8 mouse cellular contexts compared by ENCODE assay signal in genomic region chrX:59134166-59134861, GRCm38 (mm10).
DNase-seq lines count a peak whose midpoint lies in the region; ATAC-seq and TF ChIP-seq lines count a peak whose summit lies in the region.

No protein-coding gene starts in this region.

- DNase-seq in lung, postnatal 0 days (ENCODE audit: low spot score): no peak
- DNase-seq in lung, adult 2 months: no peak
- peak; percentile 41 to 47 for DNase-seq in cerebellum, postnatal 25 days
- peak; percentile 8 for DNase-seq in gastrocnemius, postnatal 14 days
- DNase-seq in liver: peak; percentile 27
- DNase-seq in retina, embryonic 14.5 days (ENCODE audit: low spot score): peak; percentile 55
- DNase-seq in yolk sac, embryonic 10.5 days (ENCODE audit: low spot score): peak; percentile 7

- no peaks in the 10 kb centered on the region for H3K27me3 ChIP-seq in lung, postnatal 0 days (replicated peaks; ENCODE audit: insufficient read depth, low read length)
- H3K27me3 ChIP-seq in kidney, embryonic 15.5 days: peaks cover 29% of the 10 kb centered on the region

- H3K4me1 ChIP-seq in lung, postnatal 0 days (ENCODE audit: insufficient read depth, low read depth, low read length): no peaks in the 10 kb centered on the region
- no peaks in the 10 kb centered on the region for H3K4me1 ChIP-seq in lung, adult 2 months (ENCODE audit: control insufficient read depth, insufficient read depth, low read length)
- 0 out of 2 replicates have a peak, but pooled peaks cover 4% of the 10 kb centered on the region for H3K4me1 ChIP-seq in kidney, embryonic 15.5 days

- peak overlapping the region; percentile 66 for H3K4me2 ChIP-seq in lung, postnatal 0 days (replicated peaks; ENCODE audit: low read depth, low read length)
- peak overlapping the region; percentile 82 for H3K4me2 ChIP-seq in kidney, embryonic 15.5 days

- TF ChIP-seq POLR2A in lung, adult 2 months (IDR thresholded peaks at IDR 0.05; ENCODE audit: borderline replicate concordance, extremely low read depth, low read depth, low read length): no peak

- no peak overlapping the region for H3K9ac ChIP-seq in lung, postnatal 0 days (replicated peaks; ENCODE audit: low read depth)
- peak overlapping the region; percentile 29; the same call in 1 of the 2 replicates for H3K9ac ChIP-seq in kidney, embryonic 15.5 days

- no peak for TF ChIP-seq EP300 in lung, postnatal 0 days (IDR thresholded peaks at IDR 0.05)

- H3K36me3 ChIP-seq in lung, postnatal 0 days (ENCODE audit: insufficient read depth, low read length): no peaks in the 10 kb centered on the region
- H3K36me3 ChIP-seq in kidney, embryonic 15.5 days: no peaks in the 10 kb centered on the region

- H3K27ac ChIP-seq in lung, postnatal 0 days (ENCODE audit: low read length): no peak overlapping the region
- no peak overlapping the region for H3K27ac ChIP-seq in kidney, embryonic 15.5 days

- intact Hi-C loops in gastrocnemius, postnatal 14 days (cut with DNase I; ENCODE audit: low total_unique reads): no loop called here

- H3K4me3 ChIP-seq in lung, postnatal 0 days (ENCODE audit: low read depth, low read length): peak overlapping the region; percentile 35
- H3K4me3 ChIP-seq in lung, adult 2 months (replicated peaks; ENCODE audit: extremely low read depth, low read depth, low read length): no peak overlapping the region
- peak overlapping the region; percentile 52 for H3K4me3 ChIP-seq in kidney, embryonic 15.5 days (replicated peaks)

- 8% methylated on average over 21 of the region's 75 CpGs for WGBS in lung, postnatal 0 days
- whole genome bisulfite sequencing in lung, adult 2 months: 27% methylated on average over 70 of the region's 75 CpGs
- WGBS in kidney, embryonic 15.5 days: 13% methylated on average over 51 of the region's 75 CpGs

- no peak for TF ChIP-seq CTCF in lung, postnatal 0 days (IDR thresholded peaks at IDR 0.05)
- TF ChIP-seq CTCF in lung, adult 2 months (IDR thresholded peaks at IDR 0.05; ENCODE audit: insufficient read depth, low read length): no peak

- no peaks in the 10 kb centered on the region for H3K9me3 ChIP-seq in lung, postnatal 0 days (ENCODE audit: low read length)
- no peaks in the 10 kb centered on the region for H3K9me3 ChIP-seq in kidney, embryonic 15.5 days (replicated peaks)

- ATAC-seq in lung, postnatal 0 days: peak; percentile 44
- ATAC-seq in kidney, embryonic 15.5 days (replicated peaks; ENCODE audit: low FRiP score): peak; percentile 88

Comparison
In these comparisons a context has a peak if more than half of its experiments do, and no peak if none do; other contexts are left out.
1. DNase-seq: peak in cerebellum, postnatal 25 days (2 of 2), gastrocnemius, postnatal 14 days (single experiment), liver (single experiment), retina, embryonic 14.5 days (single experiment) and yolk sac, embryonic 10.5 days (single experiment); none in lung, postnatal 0 days (single experiment) and lung, adult 2 months (single experiment).